Mouse (Mus musculus) ES-Bruce4 (cell line): ENCODE results near the gene Prrc2a. TPM values are rescaled to one million over a fixed set of nuclear protein-coding genes. Genes with fewer than 3 reads are reported as not detected.

ENCODE experiments used
- H3K27ac ChIP-seq: 2 replicates; pipeline ENCODE4 v1.5.1; 2012; ENCODE audit warnings: low read length, inconsistent platforms; ENCODE audit not compliant: insufficient read depth
- H3K27me3 ChIP-seq: 2 replicates; pipeline ENCODE4 v1.6.1; 2012; ENCODE audit warnings: mild to moderate bottlenecking, low read length, inconsistent platforms; ENCODE audit not compliant: control insufficient read depth, poor library complexity, insufficient read depth, severe bottlenecking
- H3K36me3 ChIP-seq: 2 replicates; pipeline ENCODE4 v1.6.1; 2012; ENCODE audit warnings: inconsistent platforms, mild to moderate bottlenecking, low read length, moderate library complexity; ENCODE audit not compliant: control insufficient read depth, poor library complexity, insufficient read depth, severe bottlenecking
- H3K4me1 ChIP-seq: one replicate; pipeline ENCODE4 v1.8.1; 2011; ENCODE audit warnings: low read length; ENCODE audit not compliant: control insufficient read depth, insufficient read depth
- H3K4me3 ChIP-seq: 2 replicates; pipeline ENCODE4 v1.5.1; 2011; ENCODE audit warnings: low read depth, mild to moderate bottlenecking, low read length
- H3K9ac ChIP-seq: 2 replicates; pipeline ENCODE4 v1.6.1; 2012; ENCODE audit warnings: low read depth, mild to moderate bottlenecking, inconsistent platforms; ENCODE audit not compliant: poor library complexity, severe bottlenecking
- H3K9me3 ChIP-seq: replicated peaks from 2 replicates; pipeline ENCODE4 v1.6.1; 2012; ENCODE audit warnings: mild to moderate bottlenecking, low read length, inconsistent platforms; ENCODE audit not compliant: control insufficient read depth, poor library complexity, insufficient read depth, severe bottlenecking
- CTCF ChIP-seq: IDR thresholded peaks from one replicate; pipeline ENCODE4 v1.8.1; 2011; ENCODE audit warnings: low read depth, low read length
- EP300 ChIP-seq: IDR thresholded peaks from 2 replicates; pipeline ENCODE4 v1.6.1; 2011; ENCODE audit warnings: low read depth, low read length; ENCODE audit not compliant: insufficient read depth
- POLR2A ChIP-seq: IDR thresholded peaks from one replicate; pipeline ENCODE4 v1.8.1; 2011; ENCODE audit warnings: low read length; ENCODE audit not compliant: insufficient read depth
- polyA plus RNA-seq: library from polyadenylated mRNA; stranded (reverse); fragments of >200 nt; gene quantifications from 2 replicates; pipeline ENCODE4 v1.2.4, GENCODE M21; 2011; ENCODE audit warnings: low read depth; ENCODE audit not compliant: missing spikeins, insufficient read depth, insufficient read length

Gene Prrc2a
- polyA plus RNA-seq, 1 experiment, result 236 TPM

- TF ChIP-seq CTCF, result no peak
- no peak for TF ChIP-seq EP300
- TF ChIP-seq POLR2A, result no peak
- H3K27me3 ChIP-seq, result no peaks in the 10 kb centered on the region
- no peak overlapping the region for H3K27ac ChIP-seq
- no peaks in the 10 kb centered on the region for H3K4me1 ChIP-seq
- H3K36me3 ChIP-seq, result peaks cover 89% of the 10 kb centered on the region
- no peak overlapping the region for H3K9ac ChIP-seq
- H3K9me3 ChIP-seq, result no peaks in the 10 kb centered on the region
- H3K4me3 ChIP-seq, result no peak overlapping the region
These were observed 17.3 kb downstream of the Prrc2a start for GRCm38 (mm10) chr17:35147348-35147747.

- no peaks in the 10 kb centered on the region for H3K27me3 ChIP-seq
- no peak for TF ChIP-seq POLR2A
- no peak for TF ChIP-seq EP300
- TF ChIP-seq CTCF, result no peak
- no peak overlapping the region for H3K27ac ChIP-seq
- no peaks in the 10 kb centered on the region for H3K4me1 ChIP-seq
- H3K4me3 ChIP-seq, result no peak overlapping the region
- H3K9me3 ChIP-seq, result no peaks in the 10 kb centered on the region
- no peak overlapping the region for H3K9ac ChIP-seq
- H3K36me3 ChIP-seq, result peaks cover 87% of the 10 kb centered on the region
These were observed 18.6 kb downstream of the Prrc2a start for GRCm38 (mm10) chr17:35146139-35146538.

- Histone ChIP-seq H3K27me3 (no peaks in the 10 kb centered on the region), H3K36me3 (peaks cover 78% of the 10 kb centered on the region), H3K9ac (no peak overlapping the region), H3K27ac (no peak overlapping the region), H3K4me3 (no peak overlapping the region), H3K9me3 (no peaks in the 10 kb centered on the region), H3K4me1 (no peaks in the 10 kb centered on the region)
- TF ChIP-seq EP300, result no peak
- no peak for TF ChIP-seq POLR2A
- no peak for TF ChIP-seq CTCF
These were observed 22.7 kb downstream of the Prrc2a start for GRCm38 (mm10) chr17:35141971-35142370.

- peaks cover 1% of the 10 kb centered on the region for H3K4me1 ChIP-seq
- TF ChIP-seq EP300, result no peak
- TF ChIP-seq CTCF, result no peak
- no peak for TF ChIP-seq POLR2A
- no peaks in the 10 kb centered on the region for H3K9me3 ChIP-seq
- no peak overlapping the region for H3K4me3 ChIP-seq
- no peaks in the 10 kb centered on the region for H3K27me3 ChIP-seq
- H3K27ac ChIP-seq, result no peak overlapping the region
- H3K9ac ChIP-seq, result no peak overlapping the region
- peaks cover 63% of the 10 kb centered on the region for H3K36me3 ChIP-seq
These were observed 24.2 kb downstream of the Prrc2a start for GRCm38 (mm10) chr17:35140490-35140996.

GRCm38 (mm10) chr17:35139269-35139668 lies 25.4 kb downstream of the Prrc2a start:
- Histone ChIP-seq H3K4me1 (peaks cover 1% of the 10 kb centered on the region), H3K27ac (no peak overlapping the region), H3K4me3 (no peak overlapping the region), H3K27me3 (no peaks in the 10 kb centered on the region), H3K9me3 (no peaks in the 10 kb centered on the region), H3K9ac (no peak overlapping the region), H3K36me3 (peaks cover 51% of the 10 kb centered on the region)
- TF ChIP-seq CTCF (no peak), POLR2A (no peak), EP300 (no peak)

GRCm38 (mm10) chr17:35135591-35136320 lies 28.9 kb downstream of the Prrc2a start:
- Histone ChIP-seq H3K4me1 (peaks cover 1% of the 10 kb centered on the region), H3K36me3 (peaks cover 22% of the 10 kb centered on the region), H3K27me3 (no peaks in the 10 kb centered on the region), H3K4me3 (peak overlapping the region; percentile 82), H3K27ac (peak overlapping the region; percentile 42), H3K9ac (peak overlapping the region; percentile 73), H3K9me3 (no peaks in the 10 kb centered on the region)
- TF ChIP-seq POLR2A (no peak), EP300 (no peak), CTCF (no peak)
